Mouse (Mus musculus) lung, adult 2 months (tissue): ENCODE data around the gene Foxk2. TPM values are rescaled to one million over a fixed set of nuclear protein-coding genes. Genes with fewer than 3 reads are reported as not detected.
A peak's percentile ranks its signal among the peaks of the same experiment; 100 is the strongest.

Source experiments
- DNase-seq: peaks from one replicate; pipeline ENCODE4 v3.0.0; 2022
- H3K4me1 ChIP-seq: fragments of 200-500 bp; 2 replicates; pipeline ENCODE4 v1.6.1; 2011; ENCODE audit warnings: low read length; ENCODE audit not compliant: control insufficient read depth, insufficient read depth
- H3K4me3 ChIP-seq: fragments of 200-500 bp; replicated peaks from 2 replicates; pipeline ENCODE3; 2011; ENCODE audit warnings: low read depth, mild to moderate bottlenecking, control low read depth, low read length; ENCODE audit errors: extremely low read depth
- CTCF ChIP-seq: fragments of 200-500 bp; IDR thresholded peaks from 2 replicates; pipeline ENCODE4 v1.5.1; 2011; ENCODE audit warnings: mild to moderate bottlenecking, low read length, control low read depth; ENCODE audit not compliant: insufficient read depth
- POLR2A ChIP-seq: fragments of 200-500 bp; IDR thresholded peaks from 2 replicates; pipeline ENCODE4 v1.6.1; 2011; ENCODE audit warnings: low read depth, mild to moderate bottlenecking, control low read depth, low read length, borderline replicate concordance; ENCODE audit errors: extremely low read depth
- WGBS: fragments of 180-500 bp; shearing (Covaris S2); methylation state at CpG from one replicate; pipeline ENCODE4 v1.1.7; 2018; 5-methylcytosine and 5-hydroxymethylcytosine counted together
- polyA plus RNA-seq: library from polyadenylated mRNA; depleted of rRNA; stranded (reverse); fragments of >200 nt; gene quantifications from 2 replicates; pipeline ENCODE4 v1.2.3, GENCODE M21; 2012

The Foxk2 gene
- polyA plus RNA-seq, 1 experiment: 34.2 TPM

DNA sequence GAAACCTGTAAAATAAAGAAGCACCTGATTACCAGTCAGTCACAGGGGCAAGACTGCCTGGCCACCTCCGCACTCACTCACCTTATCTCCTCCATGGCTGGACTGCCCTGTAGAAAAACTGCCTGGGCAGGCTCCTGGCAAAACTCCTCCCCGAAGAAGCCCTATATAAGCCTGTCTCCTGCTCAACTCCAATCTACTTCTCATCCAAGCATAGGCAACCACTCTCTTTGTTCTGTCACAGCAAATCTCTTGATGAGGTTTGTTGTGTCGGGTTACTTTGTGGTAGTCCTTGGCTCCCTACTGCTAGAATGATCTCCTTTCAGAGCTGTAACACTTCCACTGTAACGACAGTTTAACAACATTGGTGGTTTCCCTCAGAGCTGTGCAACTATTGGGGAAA is 27.1 kb upstream of the Foxk2 start:
- WGBS: 41% methylated on average over 4 of the region's 4 CpGs
- H3K4me1 ChIP-seq: peaks cover 5% of the 10 kb centered on the region
- TF ChIP-seq CTCF (no peak), POLR2A (no peak)
- no peak for DNase-seq
- no peak overlapping the region for H3K4me3 ChIP-seq

GRCm38 (mm10) chr11:121235475-121236238 is 24.1 kb upstream of the Foxk2 start:
- no peak for DNase-seq
- Histone ChIP-seq H3K4me1 (peaks cover 2% of the 10 kb centered on the region; the same call in 1 of the 2 replicates), H3K4me3 (no peak overlapping the region)
- TF ChIP-seq POLR2A: no peak
- TF ChIP-seq CTCF: peak; percentile 55
- WGBS: 26% methylated on average over 9 of the region's 9 CpGs

DNA sequence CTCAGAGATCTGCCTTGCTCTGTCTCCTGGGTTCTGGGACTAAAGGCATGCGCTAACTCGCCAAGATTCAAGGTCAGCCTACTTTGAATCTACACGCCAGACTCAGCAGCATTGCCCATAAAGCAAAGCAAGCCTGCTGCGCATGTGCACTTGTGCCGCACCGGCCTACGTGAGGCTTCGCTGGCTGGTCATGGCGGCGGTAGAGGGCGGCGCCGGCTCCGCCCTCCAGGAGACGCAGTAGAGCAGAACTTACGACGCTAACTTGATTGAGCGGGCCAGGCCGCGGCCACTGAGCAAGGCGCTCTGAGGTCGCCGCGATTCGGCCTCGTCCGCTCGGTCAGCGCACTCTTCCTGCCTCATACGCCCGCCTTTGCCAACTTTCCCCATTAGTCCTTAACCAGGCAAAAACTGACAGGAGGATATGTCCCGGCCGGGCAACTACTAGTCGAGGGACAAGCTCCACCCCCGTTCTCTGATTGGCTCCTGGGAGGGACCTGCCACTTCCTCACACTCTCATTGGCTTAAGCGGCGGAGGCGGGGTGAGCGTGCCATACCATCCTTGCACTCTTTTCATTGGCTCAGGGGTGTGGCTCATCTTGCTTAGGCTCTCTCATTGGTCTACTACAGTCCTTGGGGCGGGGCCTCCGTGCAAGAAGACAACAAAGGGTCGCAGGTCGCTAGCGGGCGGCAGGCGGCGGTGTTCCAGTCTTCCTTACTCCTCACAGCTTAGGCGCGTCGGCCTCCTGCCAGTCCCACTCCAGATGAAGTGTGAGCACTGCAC is 23.0 kb upstream of the Foxk2 start, which contains the start of gene Narf:
Gene Narf (plus strand): TSS at position 690 of the 781 bp plus-strand sequence.
- WGBS: under 1% methylated on average over 50 of the region's 50 CpGs
- peak; percentile 99 for DNase-seq
- peaks cover 2% of the 10 kb centered on the region; the same call in 1 of the 2 replicates for H3K4me1 ChIP-seq
- TF ChIP-seq POLR2A (peak; percentile 88; the same call in 1 of the 2 replicates), CTCF (peak; percentile 26; the same call in 1 of the 2 replicates)
- peak within 1 kb of the TSS; percentile 95 for H3K4me3 ChIP-seq

- TF ChIP-seq CTCF: peak; percentile 44
- no peak for TF ChIP-seq POLR2A
- DNase-seq: no peak
- H3K4me3 ChIP-seq: peak overlapping the region; percentile 95
- peaks cover 2% of the 10 kb centered on the region; the same call in 1 of the 2 replicates for H3K4me1 ChIP-seq
- 2% methylated on average over 28 of the region's 28 CpGs for WGBS
Measured at GRCm38 (mm10) chr11:121237345-121238128, 22.3 kb upstream of the Foxk2 start.

DNA sequence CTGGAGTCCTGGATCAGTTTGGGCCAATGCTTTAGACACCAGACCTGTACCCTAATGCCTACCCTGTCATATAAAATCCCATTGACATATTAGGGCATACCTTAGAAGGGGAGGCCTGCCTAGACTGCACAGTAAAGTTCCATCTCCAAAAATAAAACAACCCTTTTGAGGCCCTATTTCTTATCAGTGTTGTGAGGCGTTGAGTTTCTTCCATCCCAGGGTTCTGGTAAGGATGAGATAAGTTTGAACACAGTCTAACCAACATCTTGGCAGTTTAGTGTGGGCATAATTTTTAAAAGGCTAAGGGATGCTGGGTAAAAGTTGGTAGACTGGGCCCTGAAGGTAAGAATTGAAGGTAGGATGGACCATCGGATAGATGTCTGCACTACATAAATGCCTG is 20.1 kb upstream of the Foxk2 start:
- TF ChIP-seq POLR2A (no peak), CTCF (no peak)
- WGBS: 93% methylated on average over 2 of the region's 2 CpGs
- DNase-seq: no peak
- H3K4me3 ChIP-seq: no peak overlapping the region
- H3K4me1 ChIP-seq: peaks cover 2% of the 10 kb centered on the region; the same call in 1 of the 2 replicates

GRCm38 (mm10) chr11:121250196-121250595 is 9.6 kb upstream of the Foxk2 start:
- 90% methylated on average over 8 of the region's 8 CpGs for WGBS
- no peaks in the 10 kb centered on the region for H3K4me1 ChIP-seq
- no peak for TF ChIP-seq POLR2A
- no peak for TF ChIP-seq CTCF
- H3K4me3 ChIP-seq: no peak overlapping the region
- no peak for DNase-seq

DNA sequence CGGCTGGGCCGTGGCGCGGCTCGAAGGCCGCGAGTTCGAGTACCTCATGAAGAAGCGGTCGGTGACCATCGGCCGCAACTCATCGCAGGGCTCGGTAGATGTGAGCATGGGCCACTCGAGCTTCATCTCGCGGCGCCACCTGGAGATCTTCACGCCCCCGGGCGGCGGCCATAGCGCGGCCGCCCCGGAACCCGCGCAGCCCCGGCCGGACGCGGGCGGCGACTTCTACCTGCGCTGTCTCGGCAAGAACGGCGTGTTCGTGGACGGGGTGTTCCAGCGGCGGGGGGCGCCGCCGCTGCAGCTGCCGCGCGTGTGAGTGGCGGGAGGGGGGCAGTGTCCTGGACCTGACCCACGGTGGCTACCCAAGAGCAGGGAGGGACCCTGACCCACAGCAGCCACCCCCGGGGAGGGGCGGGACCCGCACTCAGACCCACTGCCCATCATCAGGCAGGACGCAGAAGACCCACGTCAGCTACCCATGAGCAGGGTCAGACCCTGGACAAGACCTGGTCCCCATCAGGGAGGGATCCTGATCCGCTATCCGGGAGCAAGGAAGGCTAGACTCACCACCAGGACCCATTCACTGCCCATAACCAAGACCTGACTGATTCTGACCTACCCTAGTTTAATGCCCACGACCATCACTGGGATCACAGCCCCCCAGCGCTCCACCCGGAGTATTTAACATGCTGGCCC is 569 bp downstream of the Foxk2 start:
- TF ChIP-seq POLR2A (no peak), CTCF (no peak)
- Histone ChIP-seq H3K4me1 (peaks cover 5% of the 10 kb centered on the region; the same call in 1 of the 2 replicates), H3K4me3 (peak overlapping the region; percentile 95)
- WGBS: under 1% methylated on average over 57 of the region's 60 CpGs
- DNase-seq: peak; percentile 42

DNA sequence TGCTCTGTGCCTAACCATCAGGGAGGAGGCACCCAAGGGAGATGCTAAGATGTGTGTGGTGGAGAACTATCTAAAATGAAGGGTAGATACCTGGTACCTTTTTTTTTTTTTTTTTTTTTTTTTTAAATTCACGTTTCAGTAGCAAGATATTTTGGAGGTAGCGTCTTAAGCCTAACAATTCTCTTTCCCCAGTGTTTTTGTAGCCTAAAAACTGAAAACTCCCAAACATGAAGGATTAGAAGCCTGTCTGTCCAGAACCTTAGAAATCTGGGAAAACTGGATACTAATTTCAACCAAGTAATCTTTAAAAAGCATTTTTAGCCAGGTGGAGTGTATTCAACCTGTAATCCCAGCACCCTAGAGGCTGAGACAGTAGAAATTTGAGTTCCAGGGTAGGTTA is 1.3 kb downstream of the Foxk2 start:
- no peak for DNase-seq
- no peak for TF ChIP-seq POLR2A
- no peak for TF ChIP-seq CTCF
- H3K4me1 ChIP-seq: peaks cover 5% of the 10 kb centered on the region; the same call in 1 of the 2 replicates
- 37% methylated on average over 2 of the region's 2 CpGs for WGBS
- H3K4me3 ChIP-seq: peak overlapping the region; percentile 95
